Mouse (Mus musculus) heart, adult 2 months (tissue): Measurements from ENCODE around the gene 3110082J24Rik.

Source experiments
- CTCF ChIP-seq: fragments of 200-600 bp; IDR thresholded peaks from 2 replicates; pipeline ENCODE4 v1.8.1; 2022; ENCODE audit warnings: antibody characterized with exemption, mild to moderate bottlenecking, moderate library complexity
- EP300 ChIP-seq: fragments of 200-500 bp; IDR thresholded peaks from 2 replicates; pipeline ENCODE4 v1.6.1; 2011; ENCODE audit warnings: low read depth, low read length, control low read depth; ENCODE audit not compliant: insufficient read depth
- POLR2A ChIP-seq: fragments of 200-500 bp; IDR thresholded peaks from 2 replicates; pipeline ENCODE4 v1.6.1; 2011; ENCODE audit warnings: mild to moderate bottlenecking, low read depth, low read length, control low read depth; ENCODE audit not compliant: insufficient read depth

- TF ChIP-seq POLR2A = no peak
- TF ChIP-seq CTCF = no peak
- TF ChIP-seq EP300 = no peak
Observed at GRCm38 (mm10) chr5:30103340-30103739, 2.5 kb downstream of the 3110082J24Rik start.
